Mouse (Mus musculus) forebrain, embryonic 14.5 days (tissue): ENCODE data around the gene Man1a. TPM values are rescaled to one million over a fixed set of nuclear protein-coding genes. Genes with fewer than 3 reads are reported as not detected.

Source experiments
- ATAC-seq: fragments of 200-750 bp; cut with Nextera tagmentation; 2 replicates; pipeline ENCODE4 v1.8.0; 2017; ENCODE audit warnings: mild to moderate bottlenecking, moderate library complexity
- DNase-seq: peaks from one replicate; pipeline ENCODE4 v3.0.0-alpha.2; 2015; ENCODE audit warnings: low spot score
- H3K27ac ChIP-seq: fragments of 300-500 bp; sonication (generic); 2 replicates; pipeline ENCODE4 v1.5.1; 2014; ENCODE audit warnings: low read depth, mild to moderate bottlenecking, control low read depth, low read length, moderate library complexity
- H3K27me3 ChIP-seq: fragments of 300-500 bp; sonication (generic); replicated peaks from 2 replicates; pipeline ENCODE4 v1.6.1; 2014; ENCODE audit warnings: low read length, control low read depth, mixed read lengths; ENCODE audit not compliant: control insufficient read depth, insufficient read depth
- H3K36me3 ChIP-seq: fragments of 300-500 bp; sonication (generic); 2 replicates; pipeline ENCODE4 v1.6.1; 2014; ENCODE audit warnings: low read length, control low read depth; ENCODE audit not compliant: control insufficient read depth, insufficient read depth
- H3K4me1 ChIP-seq: fragments of 300-500 bp; sonication (generic); 2 replicates; pipeline ENCODE4 v1.6.1; 2014; ENCODE audit warnings: antibody characterized with exemption, low read length, control low read depth; ENCODE audit not compliant: control insufficient read depth, insufficient read depth
- H3K4me2 ChIP-seq: fragments of 300-500 bp; sonication (generic); 2 replicates; pipeline ENCODE4 v1.6.1; 2014; ENCODE audit warnings: mild to moderate bottlenecking, control low read depth, low read length
- H3K4me3 ChIP-seq: fragments of 300-500 bp; sonication (generic); 2 replicates; pipeline ENCODE4 v1.5.1; 2014; ENCODE audit warnings: low read depth, low read length, control low read depth
- H3K9ac ChIP-seq: fragments of 300-500 bp; sonication (generic); 2 replicates; pipeline ENCODE4 v1.6.1; 2014; ENCODE audit warnings: mild to moderate bottlenecking, low read length, control low read depth, moderate library complexity
- H3K9me3 ChIP-seq: fragments of 300-500 bp; sonication (generic); replicated peaks from 2 replicates; pipeline ENCODE4 v1.6.1; 2016; ENCODE audit warnings: low read length, control low read depth, mixed read lengths; ENCODE audit not compliant: control insufficient read depth
- WGBS: fragments of 180-500 bp; shearing (Covaris S2); extraction: QIAGEN DNeasy Blood & Tissue Kit; methylation state at CpG from one replicate; pipeline ENCODE4 v1.1.7; 2014; 5-methylcytosine and 5-hydroxymethylcytosine counted together
- polyA plus RNA-seq: library from polyadenylated mRNA; unstranded; fragments of >200 nt; fragmentation: Nextera tagmentation; extraction: Ambion mirVana; gene quantifications from 2 replicates; pipeline ENCODE4 v1.2.1, GENCODE M21; 2014

Man1a gene
- polyA plus RNA-seq, 1 experiment from 2014 or later: 2.0 TPM

DNA sequence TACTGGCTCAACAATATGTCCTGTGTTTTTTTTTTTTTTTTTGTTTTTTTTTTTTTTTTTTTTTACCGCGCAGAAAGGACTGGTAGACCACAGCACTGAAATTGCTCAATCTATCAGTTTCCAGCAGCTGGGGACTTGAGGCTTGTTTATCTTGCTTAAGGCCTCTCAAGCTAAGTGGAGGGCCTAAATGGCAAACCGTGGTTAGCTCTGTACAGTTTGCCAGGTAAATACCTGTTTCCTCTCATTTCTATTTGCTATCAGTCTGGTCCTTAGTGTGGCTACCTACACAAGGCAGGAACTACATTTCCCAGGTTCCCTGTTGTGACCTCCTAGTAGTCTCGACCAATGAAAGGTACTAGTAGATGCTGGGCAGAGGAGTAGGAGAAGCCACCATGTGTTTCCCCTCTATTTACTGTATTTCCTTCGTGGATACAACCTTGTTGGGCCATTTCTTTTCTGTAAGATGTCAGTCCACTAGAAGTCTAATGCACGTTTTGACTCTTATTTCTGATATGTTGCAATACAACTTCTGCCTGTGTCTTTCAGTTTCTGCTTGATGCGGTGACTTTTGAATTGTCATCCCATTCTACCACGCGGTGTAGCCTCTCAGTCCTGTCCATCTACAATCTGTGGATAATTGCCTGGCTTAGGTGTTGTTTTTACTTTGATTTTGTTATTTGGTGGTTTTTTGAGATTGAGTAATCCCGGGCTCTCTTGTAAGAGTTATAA, 187.9 kb downstream of the Man1a start:
- Histone ChIP-seq H3K9ac (no peak overlapping the region), H3K27ac (no peak overlapping the region), H3K4me1 (no peaks in the 10 kb centered on the region), H3K9me3 (no peaks in the 10 kb centered on the region), H3K4me2 (no peak overlapping the region), H3K27me3 (no peaks in the 10 kb centered on the region), H3K4me3 (no peak overlapping the region), H3K36me3 (no peaks in the 10 kb centered on the region)
- no peak for ATAC-seq
- WGBS: 84% methylated on average over 10 of the region's 10 CpGs
- DNase-seq: no peak

DNA sequence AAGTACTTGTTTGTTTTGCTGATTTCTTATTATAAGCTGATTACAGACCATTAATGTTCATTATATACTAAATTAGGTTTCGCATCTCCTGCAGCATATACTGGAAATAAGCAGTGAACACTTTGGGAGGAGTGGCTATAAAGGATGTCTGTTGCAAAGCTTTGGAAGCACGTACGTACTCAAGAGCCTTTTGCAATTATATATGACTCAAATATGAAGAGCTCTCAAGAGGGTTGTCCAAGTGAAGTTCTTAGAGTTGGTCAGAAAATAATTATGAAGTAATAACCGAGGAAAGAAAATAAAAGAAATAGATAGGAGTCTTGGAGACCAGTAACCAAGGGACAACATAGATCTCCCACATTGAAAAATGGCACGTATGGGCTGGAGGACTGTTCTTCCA, 189.9 kb downstream of the Man1a start:
- Histone ChIP-seq H3K4me1 (no peaks in the 10 kb centered on the region), H3K9me3 (no peaks in the 10 kb centered on the region), H3K27me3 (no peaks in the 10 kb centered on the region), H3K4me3 (no peak overlapping the region), H3K9ac (no peak overlapping the region), H3K36me3 (no peaks in the 10 kb centered on the region), H3K27ac (no peak overlapping the region), H3K4me2 (no peak overlapping the region)
- WGBS: 88% methylated on average over 5 of the region's 5 CpGs
- DNase-seq (no peak), ATAC-seq (no peak)

DNA sequence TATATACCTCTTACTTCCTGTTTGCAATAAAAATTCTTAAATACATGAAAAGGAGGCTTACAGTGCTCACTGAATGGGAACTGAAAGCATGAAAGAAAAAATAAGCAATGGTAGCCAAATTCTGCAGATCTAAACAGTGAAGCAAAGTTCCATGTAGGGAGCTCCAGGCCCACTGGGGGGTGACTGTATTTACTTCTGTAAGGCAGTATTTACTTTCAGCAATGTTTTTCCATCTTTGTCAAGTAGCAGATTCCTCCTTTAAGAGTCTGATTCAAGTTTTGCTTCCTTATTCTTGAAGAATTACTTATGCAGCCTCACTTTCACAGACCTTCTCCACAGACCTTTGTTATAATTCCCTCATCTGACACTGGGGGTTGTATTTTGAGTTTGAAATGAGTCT, 195.1 kb downstream of the Man1a start:
- DNase-seq (no peak), ATAC-seq (no peak)
- H3K27ac ChIP-seq: no peak overlapping the region
- H3K4me2 ChIP-seq: no peak overlapping the region
- H3K4me1 ChIP-seq: no peaks in the 10 kb centered on the region
- H3K27me3 ChIP-seq: no peaks in the 10 kb centered on the region
- H3K4me3 ChIP-seq: no peak overlapping the region
- H3K36me3 ChIP-seq: no peaks in the 10 kb centered on the region
- H3K9ac ChIP-seq: no peak overlapping the region
- H3K9me3 ChIP-seq: no peaks in the 10 kb centered on the region

DNA sequence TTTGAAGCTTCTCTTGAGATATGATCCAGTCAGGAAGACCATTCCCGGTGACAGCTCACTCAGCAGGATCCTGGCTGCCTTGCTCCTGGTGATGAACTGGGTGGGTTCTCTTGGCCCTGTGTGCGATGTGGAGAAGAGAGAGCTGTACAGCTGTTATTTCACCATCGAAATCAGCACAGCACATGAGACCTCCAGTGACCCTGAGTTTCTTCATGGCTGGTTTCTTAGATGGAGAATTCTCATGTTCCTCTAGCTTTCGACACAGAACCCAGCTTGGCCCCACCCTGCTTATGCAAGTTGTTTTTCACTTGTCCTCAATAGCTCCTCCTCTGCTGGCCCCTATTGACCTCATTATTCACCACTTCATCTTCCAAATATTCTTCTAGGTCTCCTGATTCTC, 200.5 kb downstream of the Man1a start:
- no peaks in the 10 kb centered on the region for H3K9me3 ChIP-seq
- no peak overlapping the region for H3K4me2 ChIP-seq
- H3K4me3 ChIP-seq: no peak overlapping the region
- H3K27ac ChIP-seq: no peak overlapping the region
- H3K9ac ChIP-seq: no peak overlapping the region
- DNase-seq (no peak), ATAC-seq (no peak)
- no peaks in the 10 kb centered on the region for H3K4me1 ChIP-seq
- no peaks in the 10 kb centered on the region for H3K27me3 ChIP-seq
- H3K36me3 ChIP-seq: no peaks in the 10 kb centered on the region
- WGBS: 95% methylated on average over 4 of the region's 4 CpGs

DNA sequence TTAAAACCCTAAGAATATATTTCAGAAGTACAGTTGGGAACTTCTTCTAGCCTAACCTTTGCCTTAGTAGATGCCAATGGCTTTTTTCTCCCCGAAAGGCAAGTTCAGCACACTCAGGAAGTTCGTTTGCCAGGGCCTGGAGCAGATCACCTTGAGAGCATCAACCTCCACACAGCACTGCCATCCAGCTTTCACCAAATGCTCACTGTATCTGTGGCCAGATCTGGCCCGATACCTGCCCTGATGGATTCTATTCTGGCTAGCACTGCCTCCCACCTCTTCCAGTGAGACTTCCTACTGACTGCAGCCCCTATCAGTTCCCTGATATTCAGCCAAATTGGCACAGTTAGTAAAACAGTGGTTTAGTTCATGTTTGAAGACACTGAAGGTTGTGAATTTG, 202.2 kb downstream of the Man1a start:
- DNase-seq (no peak), ATAC-seq (no peak)
- H3K36me3 ChIP-seq: no peaks in the 10 kb centered on the region
- no peaks in the 10 kb centered on the region for H3K9me3 ChIP-seq
- H3K4me3 ChIP-seq: no peak overlapping the region
- no peak overlapping the region for H3K27ac ChIP-seq
- H3K27me3 ChIP-seq: no peaks in the 10 kb centered on the region
- no peaks in the 10 kb centered on the region for H3K4me1 ChIP-seq
- no peak overlapping the region for H3K4me2 ChIP-seq
- H3K9ac ChIP-seq: no peak overlapping the region
- 76% methylated on average over 3 of the region's 3 CpGs for WGBS

DNA sequence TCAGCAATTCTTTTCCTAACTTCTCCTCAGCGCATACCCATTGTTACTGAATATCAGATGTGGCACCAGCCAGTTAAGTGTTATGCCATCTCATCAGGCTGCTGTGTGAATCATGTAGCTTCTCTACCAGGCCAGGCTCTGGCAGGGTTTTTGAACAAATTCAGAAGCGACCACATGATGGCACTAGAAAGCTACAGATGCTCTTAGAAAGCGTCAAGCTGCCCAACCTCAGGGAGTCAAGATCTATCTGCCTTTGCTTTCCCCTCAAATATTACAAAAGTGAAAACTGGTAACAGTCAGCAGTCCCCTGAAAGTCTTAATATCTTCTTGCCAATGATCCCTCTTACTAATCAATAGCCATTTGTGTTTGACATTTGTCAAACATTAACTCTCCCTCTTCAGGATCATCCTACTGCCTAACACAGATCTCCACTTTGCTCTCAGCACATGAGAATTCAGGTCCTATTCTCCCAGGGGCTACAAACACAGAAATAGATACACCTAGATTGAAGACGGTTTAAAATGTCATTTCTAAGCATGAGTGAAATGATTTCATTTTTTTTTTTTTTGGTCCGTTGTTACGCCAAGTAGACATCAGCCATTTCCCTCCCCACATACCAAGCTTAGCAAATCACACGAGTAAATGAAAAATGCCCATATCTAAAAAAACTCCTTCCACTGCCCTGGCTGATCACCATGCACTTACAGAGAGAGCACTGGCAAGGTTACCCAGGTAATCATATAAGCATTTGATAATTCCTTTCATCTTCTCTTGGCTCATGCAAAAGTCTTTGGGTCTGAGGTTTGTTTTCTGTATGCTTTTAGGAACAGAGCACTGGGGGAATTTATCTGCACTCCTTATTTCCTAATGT, 212.7 kb downstream of the Man1a start:
- peak; percentile 90 for DNase-seq
- Histone ChIP-seq H3K36me3 (no peaks in the 10 kb centered on the region), H3K27ac (no peak overlapping the region), H3K27me3 (no peaks in the 10 kb centered on the region), H3K9ac (no peak overlapping the region), H3K4me1 (no peaks in the 10 kb centered on the region), H3K9me3 (no peaks in the 10 kb centered on the region), H3K4me2 (no peak overlapping the region), H3K4me3 (no peak overlapping the region)
- 56% methylated on average over 7 of the region's 7 CpGs for WGBS
- ATAC-seq: peak; percentile 95

DNA sequence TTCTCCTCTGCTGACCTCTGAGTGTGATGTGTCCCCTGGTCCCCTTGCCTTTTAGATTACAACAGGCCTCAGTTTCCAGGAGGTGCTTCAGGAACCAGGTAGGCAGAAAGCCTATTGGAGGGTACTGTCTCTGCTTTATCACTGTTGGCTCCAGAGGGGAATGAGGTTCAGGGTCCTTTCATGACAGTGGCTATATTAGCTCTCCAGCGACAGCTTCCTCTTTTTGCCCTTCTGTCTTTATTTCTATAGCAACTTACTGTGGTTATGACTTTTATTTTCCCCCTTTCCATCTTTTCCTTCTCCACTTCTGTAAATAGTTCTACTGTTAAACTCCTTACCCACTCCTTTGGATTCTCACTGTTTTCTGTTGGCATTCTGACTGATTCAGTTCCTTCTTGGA, 216.5 kb downstream of the Man1a start:
- ATAC-seq (no peak), DNase-seq (no peak)
- Histone ChIP-seq H3K27me3 (no peaks in the 10 kb centered on the region), H3K27ac (no peak overlapping the region), H3K4me1 (no peaks in the 10 kb centered on the region), H3K9ac (no peak overlapping the region), H3K4me3 (no peak overlapping the region), H3K4me2 (no peak overlapping the region), H3K9me3 (no peaks in the 10 kb centered on the region), H3K36me3 (no peaks in the 10 kb centered on the region)
- WGBS: 76% methylated on average over 1 of the region's 1 CpGs

DNA sequence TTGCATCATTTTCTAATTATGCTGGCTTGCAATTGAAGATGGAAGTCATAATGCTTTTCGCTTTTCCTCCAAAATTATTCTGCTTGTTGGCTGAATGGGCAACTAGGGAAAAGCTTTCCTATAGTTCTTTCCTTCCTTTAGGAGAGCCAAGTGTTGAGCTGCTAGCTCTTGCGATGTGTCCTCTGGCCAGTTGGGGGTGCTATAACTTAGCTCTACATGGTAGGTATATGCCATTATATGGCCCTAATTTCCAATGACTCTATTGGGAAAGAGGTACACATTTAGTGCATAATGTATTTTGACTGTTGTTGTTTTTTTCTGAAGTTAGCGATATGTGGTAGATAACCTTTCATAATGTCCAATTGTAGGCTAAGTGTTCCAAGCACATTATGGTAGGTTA, 217.2 kb downstream of the Man1a start:
- Histone ChIP-seq H3K4me1 (no peaks in the 10 kb centered on the region), H3K9me3 (no peaks in the 10 kb centered on the region), H3K4me2 (no peak overlapping the region), H3K27me3 (no peaks in the 10 kb centered on the region), H3K4me3 (no peak overlapping the region), H3K9ac (no peak overlapping the region), H3K27ac (no peak overlapping the region), H3K36me3 (no peaks in the 10 kb centered on the region)
- DNase-seq (no peak), ATAC-seq (no peak)
- whole genome bisulfite sequencing: 90% methylated on average over 3 of the region's 3 CpGs
